Mouse (Mus musculus) gonadal fat pad, adult 2 months (tissue): Measurements from ENCODE around the gene Gm5724. TPM values are rescaled to one million over a fixed set of nuclear protein-coding genes. Genes with fewer than 3 reads are reported as not detected.

Experiments used
- DNase-seq: peaks from one replicate; pipeline ENCODE4 v3.0.0-alpha.2; 2012; ENCODE audit warnings: low read depth
- polyA plus RNA-seq: library from polyadenylated mRNA; depleted of rRNA; stranded (reverse); fragments of >200 nt; gene quantifications from 2 replicates; pipeline ENCODE4 v1.2.3, GENCODE M21; 2012; rRNA removed

The Gm5724 gene
- 0.08 and 0.09 TPM in 2 replicates for polyA plus RNA-seq

GRCm38 (mm10) chr6:141773710-141774109, at the start of gene Gm5724:
Gene Gm5724 (minus strand): TSS chr6:141773810.
- no peak for DNase-seq

GRCm38 (mm10) chr6:141797837-141798236, 24.2 kb upstream of the Gm5724 start:
- DNase-seq: no peak

- peak; percentile 22 for DNase-seq
Observed at GRCm38 (mm10) chr6:141774476-141774875, 866 bp upstream of the Gm5724 start.

- DNase-seq: no peak
Observed at GRCm38 (mm10) chr6:141691246-141691645, 82.4 kb downstream of the Gm5724 start.

GRCm38 (mm10) chr6:141687008-141687407, 86.6 kb downstream of the Gm5724 start:
- no peak for DNase-seq

Other genes starting within 250 kb of the Gm5724 start
- 0.15 and 0.36 TPM in 2 replicates for gene Slco1c1, start 249.4 kb downstream of the Gm5724 start, polyA plus RNA-seq
- 0.15 TPM in 1 of 2 replicates, not detected in the other for gene Slco1b2, start 144.3 kb downstream of the Gm5724 start, polyA plus RNA-seq
- gene Slco1a4, start 82.4 kb upstream of the Gm5724 start, polyA plus RNA-seq: 0.59 and 1.3 TPM in 2 replicates
- gene Slco1a1, start 173.2 kb upstream of the Gm5724 start, polyA plus RNA-seq: not detected in 2 replicates
- gene Gm6614, start 237.6 kb upstream of the Gm5724 start, polyA plus RNA-seq: not detected in 2 replicates